Mouse (Mus musculus) embryonic facial prominence, embryonic 12.5 days (tissue): ENCODE measurements around the gene Gpat3. TPM values are rescaled to one million over a fixed set of nuclear protein-coding genes. Genes with fewer than 3 reads are reported as not detected.

Experiments
- ATAC-seq: fragments of 200-750 bp; cut with Nextera tagmentation; 2 replicates; pipeline ENCODE4 v1.8.0; 2017; ENCODE audit not compliant: insufficient number of reproducible peaks, insufficient read depth, low FRiP score, low TSS enrichment
- H3K27ac ChIP-seq: fragments of 300-500 bp; sonication (generic); 2 replicates; pipeline ENCODE4 v1.5.1; 2016; ENCODE audit warnings: mild to moderate bottlenecking
- H3K27me3 ChIP-seq: fragments of 300-500 bp; sonication (generic); 2 replicates; pipeline ENCODE4 v1.6.1; 2016; ENCODE audit warnings: mild to moderate bottlenecking, moderate library complexity
- H3K36me3 ChIP-seq: fragments of 300-500 bp; sonication (generic); 2 replicates; pipeline ENCODE4 v1.6.1; 2016; ENCODE audit warnings: mild to moderate bottlenecking
- H3K4me1 ChIP-seq: fragments of 300-500 bp; sonication (generic); 2 replicates; pipeline ENCODE4 v1.6.1; 2016
- H3K4me2 ChIP-seq: fragments of 300-500 bp; sonication (generic); replicated peaks from 2 replicates; pipeline ENCODE4 v1.6.1; 2016; ENCODE audit warnings: mild to moderate bottlenecking, moderate library complexity
- H3K4me3 ChIP-seq: fragments of 300-500 bp; sonication (generic); 2 replicates; pipeline ENCODE4 v1.5.1; 2016; ENCODE audit warnings: mild to moderate bottlenecking
- H3K9ac ChIP-seq: fragments of 300-500 bp; sonication (generic); 2 replicates; pipeline ENCODE4 v1.6.1; 2016; ENCODE audit warnings: mild to moderate bottlenecking, moderate library complexity
- H3K9me3 ChIP-seq: fragments of 300-500 bp; sonication (generic); 2 replicates; pipeline ENCODE4 v1.6.1; 2016; ENCODE audit warnings: mild to moderate bottlenecking, moderate library complexity
- WGBS: fragments of 180-500 bp; shearing (Covaris S2); methylation state at CpG from one replicate; pipeline ENCODE4 v1.1.7; 2016; 5-methylcytosine and 5-hydroxymethylcytosine counted together
- polyA plus RNA-seq: library from polyadenylated mRNA; unstranded; fragments of >200 nt; fragmentation: Nextera tagmentation; extraction: Ambion mirVana; gene quantifications from 2 replicates; pipeline ENCODE4 v1.2.1, GENCODE M21; 2016

Gpat3 gene
- polyA plus RNA-seq, 1 experiment from 2014 or later, result 0.84 TPM

GRCm38 (mm10) chr5:100861811-100862210 is 16.3 kb downstream of the Gpat3 start:
- Histone ChIP-seq H3K4me2 (no peak overlapping the region), H3K4me1 (no peaks in the 10 kb centered on the region), H3K27ac (no peak overlapping the region), H3K9me3 (no peaks in the 10 kb centered on the region), H3K36me3 (no peaks in the 10 kb centered on the region), H3K9ac (no peak overlapping the region), H3K27me3 (no peaks in the 10 kb centered on the region), H3K4me3 (no peak overlapping the region)
- no peak for ATAC-seq
- 81% methylated on average over 7 of the region's 7 CpGs for WGBS

GRCm38 (mm10) chr5:100863091-100863490 is 17.6 kb downstream of the Gpat3 start:
- Histone ChIP-seq H3K27ac (no peak overlapping the region), H3K27me3 (no peaks in the 10 kb centered on the region), H3K9me3 (no peaks in the 10 kb centered on the region), H3K9ac (no peak overlapping the region), H3K4me2 (no peak overlapping the region), H3K36me3 (no peaks in the 10 kb centered on the region), H3K4me3 (no peak overlapping the region), H3K4me1 (no peaks in the 10 kb centered on the region)
- ATAC-seq, result no peak
- WGBS, result 60% methylated on average over 2 of the region's 2 CpGs

GRCm38 (mm10) chr5:100864438-100864837 is 18.9 kb downstream of the Gpat3 start:
- Histone ChIP-seq H3K4me3 (no peak overlapping the region), H3K36me3 (no peaks in the 10 kb centered on the region), H3K9me3 (no peaks in the 10 kb centered on the region), H3K27ac (no peak overlapping the region), H3K4me2 (no peak overlapping the region), H3K27me3 (no peaks in the 10 kb centered on the region), H3K4me1 (no peaks in the 10 kb centered on the region), H3K9ac (no peak overlapping the region)
- no peak for ATAC-seq
- WGBS, result 90% methylated on average over 6 of the region's 6 CpGs

- ATAC-seq, result no peak
- H3K27me3 ChIP-seq, result no peaks in the 10 kb centered on the region
- H3K4me2 ChIP-seq, result no peak overlapping the region
- no peaks in the 10 kb centered on the region for H3K36me3 ChIP-seq
- no peak overlapping the region for H3K9ac ChIP-seq
- no peaks in the 10 kb centered on the region for H3K4me1 ChIP-seq
- WGBS, result 81% methylated on average over 2 of the region's 2 CpGs
- H3K4me3 ChIP-seq, result no peak overlapping the region
- H3K9me3 ChIP-seq, result no peaks in the 10 kb centered on the region
- H3K27ac ChIP-seq, result no peak overlapping the region
These were observed 20.7 kb downstream of the Gpat3 start for GRCm38 (mm10) chr5:100866183-100866582.

- no peak overlapping the region for H3K9ac ChIP-seq
- 62% methylated on average over 4 of the region's 4 CpGs for WGBS
- no peak overlapping the region for H3K27ac ChIP-seq
- H3K9me3 ChIP-seq, result no peaks in the 10 kb centered on the region
- H3K4me3 ChIP-seq, result no peak overlapping the region
- no peak for ATAC-seq
- H3K27me3 ChIP-seq, result no peaks in the 10 kb centered on the region
- H3K4me1 ChIP-seq, result no peaks in the 10 kb centered on the region
- H3K36me3 ChIP-seq, result no peaks in the 10 kb centered on the region
- H3K4me2 ChIP-seq, result no peak overlapping the region
These were observed 23.8 kb downstream of the Gpat3 start for GRCm38 (mm10) chr5:100869197-100869895.

- H3K9ac ChIP-seq, result no peak overlapping the region
- H3K36me3 ChIP-seq, result no peaks in the 10 kb centered on the region
- ATAC-seq, result no peak
- WGBS, result 87% methylated on average over 8 of the region's 8 CpGs
- no peak overlapping the region for H3K4me3 ChIP-seq
- no peaks in the 10 kb centered on the region for H3K27me3 ChIP-seq
- no peaks in the 10 kb centered on the region for H3K9me3 ChIP-seq
- no peak overlapping the region for H3K27ac ChIP-seq
- H3K4me2 ChIP-seq, result no peak overlapping the region
- H3K4me1 ChIP-seq, result no peaks in the 10 kb centered on the region
These were observed 26.5 kb downstream of the Gpat3 start for GRCm38 (mm10) chr5:100871987-100872386.

- H3K4me2 ChIP-seq, result no peak overlapping the region
- ATAC-seq, result no peak
- no peak overlapping the region for H3K4me3 ChIP-seq
- no peaks in the 10 kb centered on the region for H3K4me1 ChIP-seq
- H3K9me3 ChIP-seq, result no peaks in the 10 kb centered on the region
- H3K36me3 ChIP-seq, result no peaks in the 10 kb centered on the region
- H3K27me3 ChIP-seq, result no peaks in the 10 kb centered on the region
- H3K27ac ChIP-seq, result no peak overlapping the region
- 70% methylated on average over 7 of the region's 7 CpGs for WGBS
- no peak overlapping the region for H3K9ac ChIP-seq
These were observed 29.2 kb downstream of the Gpat3 start for GRCm38 (mm10) chr5:100874721-100875120.

- H3K4me2 ChIP-seq, result no peak overlapping the region
- H3K4me3 ChIP-seq, result no peak overlapping the region
- H3K9me3 ChIP-seq, result no peaks in the 10 kb centered on the region
- no peak overlapping the region for H3K9ac ChIP-seq
- no peak for ATAC-seq
- WGBS, result 74% methylated on average over 10 of the region's 10 CpGs
- H3K27ac ChIP-seq, result no peak overlapping the region
- no peaks in the 10 kb centered on the region for H3K27me3 ChIP-seq
- no peaks in the 10 kb centered on the region for H3K36me3 ChIP-seq
- H3K4me1 ChIP-seq, result no peaks in the 10 kb centered on the region
These were observed 29.7 kb downstream of the Gpat3 start for GRCm38 (mm10) chr5:100875180-100875579.

GRCm38 (mm10) chr5:100877021-100877420 is 31.5 kb downstream of the Gpat3 start:
- Histone ChIP-seq H3K9ac (no peak overlapping the region), H3K9me3 (no peaks in the 10 kb centered on the region), H3K36me3 (no peaks in the 10 kb centered on the region), H3K4me2 (no peak overlapping the region), H3K27ac (no peak overlapping the region), H3K4me3 (no peak overlapping the region), H3K27me3 (no peaks in the 10 kb centered on the region), H3K4me1 (no peaks in the 10 kb centered on the region)
- no peak for ATAC-seq

- Histone ChIP-seq H3K4me2 (no peak overlapping the region), H3K27me3 (no peaks in the 10 kb centered on the region), H3K9me3 (no peaks in the 10 kb centered on the region), H3K36me3 (no peaks in the 10 kb centered on the region), H3K4me1 (no peaks in the 10 kb centered on the region), H3K27ac (no peak overlapping the region), H3K9ac (no peak overlapping the region), H3K4me3 (no peak overlapping the region)
- no peak for ATAC-seq
- WGBS, result 90% methylated on average over 6 of the region's 6 CpGs
These were observed 39.7 kb downstream of the Gpat3 start for GRCm38 (mm10) chr5:100885216-100885615.

- H3K4me1 ChIP-seq, result no peaks in the 10 kb centered on the region
- no peaks in the 10 kb centered on the region for H3K27me3 ChIP-seq
- no peak overlapping the region for H3K27ac ChIP-seq
- H3K4me2 ChIP-seq, result no peak overlapping the region
- no peak overlapping the region for H3K9ac ChIP-seq
- no peaks in the 10 kb centered on the region for H3K36me3 ChIP-seq
- no peak overlapping the region for H3K4me3 ChIP-seq
- 80% methylated on average over 7 of the region's 7 CpGs for WGBS
- no peaks in the 10 kb centered on the region for H3K9me3 ChIP-seq
- no peak for ATAC-seq
These were observed 40.9 kb downstream of the Gpat3 start for GRCm38 (mm10) chr5:100886331-100886988.

- 0 out of 2 replicates have a peak, but pooled peaks cover 3% of the 10 kb centered on the region for H3K4me1 ChIP-seq
- no peaks in the 10 kb centered on the region for H3K9me3 ChIP-seq
- no peak overlapping the region for H3K27ac ChIP-seq
- WGBS, result 76% methylated on average over 10 of the region's 10 CpGs
- H3K4me3 ChIP-seq, result no peak overlapping the region
- no peak overlapping the region for H3K9ac ChIP-seq
- no peaks in the 10 kb centered on the region for H3K27me3 ChIP-seq
- no peak overlapping the region for H3K4me2 ChIP-seq
- no peaks in the 10 kb centered on the region for H3K36me3 ChIP-seq
- no peak for ATAC-seq
These were observed 50.7 kb downstream of the Gpat3 start for GRCm38 (mm10) chr5:100896199-100896598.
